Mouse (Mus musculus): Measurements from ENCODE around the gene Tspan7. TPM values are rescaled to one million over a fixed set of nuclear protein-coding genes. Genes with fewer than 3 reads are reported as not detected.

Tspan7 gene
- polyA plus RNA-seq (2015; fragmentation: Nextera tagmentation; extraction: Ambion mirVana): 471 and 549 TPM in 2 replicates

GRCm38 (mm10) chrX:10484872-10485569, at the start of gene Tspan7:
Tspan7 (plus strand) TSS chrX:10485158.
- Histone ChIP-seq H3K27ac (ENCODE audit: low read length) (peak within 1 kb of the TSS; percentile 84), H3K4me2 (ENCODE audit: low read length) (peak within 1 kb of the TSS; percentile 57), H3K4me1 (ENCODE audit: control insufficient read depth, insufficient read depth, low read length) (no peaks in the 10 kb centered on the region), H3K4me3 (ENCODE audit: low read depth, low read length) (peak within 1 kb of the TSS; percentile 49), H3K9me3 (replicated peaks; ENCODE audit: control insufficient read depth, low read length, poor library complexity, severe bottlenecking) (no peaks in the 10 kb centered on the region), H3K27me3 (ENCODE audit: control insufficient read depth, insufficient read depth, low read depth, low read length) (no peaks in the 10 kb centered on the region), H3K9ac (ENCODE audit: low read depth, low read length) (peak within 1 kb of the TSS; percentile 73), H3K36me3 (ENCODE audit: control insufficient read depth, insufficient read depth, low read length) (no peaks in the 10 kb centered on the region)
- WGBS: 17% methylated on average over 31 of the region's 41 CpGs
- peak; percentile 83 for ATAC-seq

GRCm38 (mm10) chrX:10449323-10449980, 35.5 kb upstream of the Tspan7 start:
- Histone ChIP-seq H3K9me3 (replicated peaks; ENCODE audit: control insufficient read depth, low read length, poor library complexity, severe bottlenecking) (no peaks in the 10 kb centered on the region), H3K36me3 (ENCODE audit: control insufficient read depth, insufficient read depth, low read length) (no peaks in the 10 kb centered on the region), H3K4me2 (ENCODE audit: low read length) (no peak overlapping the region), H3K27me3 (ENCODE audit: control insufficient read depth, insufficient read depth, low read depth, low read length) (no peaks in the 10 kb centered on the region), H3K9ac (ENCODE audit: low read depth, low read length) (no peak overlapping the region), H3K27ac (ENCODE audit: low read length) (no peak overlapping the region), H3K4me3 (ENCODE audit: low read depth, low read length) (no peak overlapping the region), H3K4me1 (ENCODE audit: control insufficient read depth, insufficient read depth, low read length) (no peaks in the 10 kb centered on the region)
- no peak for ATAC-seq
- WGBS: 75% methylated on average over 10 of the region's 10 CpGs

- H3K27me3 ChIP-seq (ENCODE audit: control insufficient read depth, insufficient read depth, low read depth, low read length): no peaks in the 10 kb centered on the region
- H3K4me2 ChIP-seq (ENCODE audit: low read length): no peak overlapping the region
- no peaks in the 10 kb centered on the region for H3K9me3 ChIP-seq (replicated peaks; ENCODE audit: control insufficient read depth, low read length, poor library complexity, severe bottlenecking)
- H3K9ac ChIP-seq (ENCODE audit: low read depth, low read length): no peak overlapping the region
- no peak overlapping the region for H3K4me3 ChIP-seq (ENCODE audit: low read depth, low read length)
- H3K36me3 ChIP-seq (ENCODE audit: control insufficient read depth, insufficient read depth, low read length): no peaks in the 10 kb centered on the region
- WGBS: 39% methylated on average over 2 of the region's 2 CpGs
- H3K4me1 ChIP-seq (ENCODE audit: control insufficient read depth, insufficient read depth, low read length): no peaks in the 10 kb centered on the region
- ATAC-seq: no peak
- no peak overlapping the region for H3K27ac ChIP-seq (ENCODE audit: low read length)
Observed at GRCm38 (mm10) chrX:10450143-10451060, 34.6 kb upstream of the Tspan7 start.

- Histone ChIP-seq H3K27ac (ENCODE audit: low read length) (no peak overlapping the region), H3K4me3 (ENCODE audit: low read depth, low read length) (no peak overlapping the region), H3K9ac (ENCODE audit: low read depth, low read length) (no peak overlapping the region), H3K4me2 (ENCODE audit: low read length) (no peak overlapping the region), H3K9me3 (replicated peaks; ENCODE audit: control insufficient read depth, low read length, poor library complexity, severe bottlenecking) (no peaks in the 10 kb centered on the region), H3K36me3 (ENCODE audit: control insufficient read depth, insufficient read depth, low read length) (no peaks in the 10 kb centered on the region), H3K27me3 (ENCODE audit: control insufficient read depth, insufficient read depth, low read depth, low read length) (no peaks in the 10 kb centered on the region), H3K4me1 (ENCODE audit: control insufficient read depth, insufficient read depth, low read length) (no peaks in the 10 kb centered on the region)
- no peak for ATAC-seq
- WGBS: 44% methylated on average over 1 of the region's 1 CpGs
Observed at GRCm38 (mm10) chrX:10453798-10454197, 31.2 kb upstream of the Tspan7 start.

DNA sequence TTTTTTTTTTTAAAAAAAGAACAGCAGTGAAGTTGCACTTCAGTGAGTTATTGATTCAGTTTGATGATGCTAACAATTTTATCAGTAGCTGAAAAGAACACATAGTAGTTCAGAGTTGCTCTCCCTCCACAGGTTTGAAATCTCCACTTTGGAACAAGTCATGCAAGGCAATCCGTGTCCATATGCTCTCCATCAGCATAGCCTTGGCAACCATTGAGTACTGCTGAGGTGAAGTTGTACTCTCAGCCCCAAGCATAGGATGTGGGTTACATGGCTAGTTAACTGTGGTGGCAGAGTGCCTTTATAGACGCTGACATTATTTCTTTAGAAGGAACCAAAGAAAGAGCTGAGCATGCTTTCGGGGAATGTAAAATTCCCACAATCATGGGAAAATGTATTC, 27.7 kb upstream of the Tspan7 start:
- no peak for ATAC-seq
- Histone ChIP-seq H3K36me3 (ENCODE audit: control insufficient read depth, insufficient read depth, low read length) (no peaks in the 10 kb centered on the region), H3K27ac (ENCODE audit: low read length) (no peak overlapping the region), H3K4me3 (ENCODE audit: low read depth, low read length) (no peak overlapping the region), H3K9ac (ENCODE audit: low read depth, low read length) (no peak overlapping the region), H3K4me2 (ENCODE audit: low read length) (no peak overlapping the region), H3K9me3 (replicated peaks; ENCODE audit: control insufficient read depth, low read length, poor library complexity, severe bottlenecking) (no peaks in the 10 kb centered on the region), H3K4me1 (ENCODE audit: control insufficient read depth, insufficient read depth, low read length) (no peaks in the 10 kb centered on the region), H3K27me3 (ENCODE audit: control insufficient read depth, insufficient read depth, low read depth, low read length) (no peaks in the 10 kb centered on the region)
- 87% methylated on average over 3 of the region's 3 CpGs for WGBS

- ATAC-seq: no peak
- WGBS: 88% methylated on average over 1 of the region's 1 CpGs
- Histone ChIP-seq H3K4me3 (ENCODE audit: low read depth, low read length) (no peak overlapping the region), H3K9me3 (replicated peaks; ENCODE audit: control insufficient read depth, low read length, poor library complexity, severe bottlenecking) (no peaks in the 10 kb centered on the region), H3K36me3 (ENCODE audit: control insufficient read depth, insufficient read depth, low read length) (no peaks in the 10 kb centered on the region), H3K9ac (ENCODE audit: low read depth, low read length) (no peak overlapping the region), H3K27ac (ENCODE audit: low read length) (no peak overlapping the region), H3K4me1 (ENCODE audit: control insufficient read depth, insufficient read depth, low read length) (no peaks in the 10 kb centered on the region), H3K27me3 (ENCODE audit: control insufficient read depth, insufficient read depth, low read depth, low read length) (no peaks in the 10 kb centered on the region), H3K4me2 (ENCODE audit: low read length) (no peak overlapping the region)
Observed at GRCm38 (mm10) chrX:10477088-10477487, 7.9 kb upstream of the Tspan7 start.

GRCm38 (mm10) chrX:10479031-10479886, 5.7 kb upstream of the Tspan7 start:
- Histone ChIP-seq H3K4me1 (ENCODE audit: control insufficient read depth, insufficient read depth, low read length) (no peaks in the 10 kb centered on the region), H3K4me3 (ENCODE audit: low read depth, low read length) (no peak overlapping the region), H3K9me3 (replicated peaks; ENCODE audit: control insufficient read depth, low read length, poor library complexity, severe bottlenecking) (no peaks in the 10 kb centered on the region), H3K9ac (ENCODE audit: low read depth, low read length) (no peak overlapping the region), H3K27me3 (ENCODE audit: control insufficient read depth, insufficient read depth, low read depth, low read length) (no peaks in the 10 kb centered on the region), H3K36me3 (ENCODE audit: control insufficient read depth, insufficient read depth, low read length) (no peaks in the 10 kb centered on the region), H3K27ac (ENCODE audit: low read length) (no peak overlapping the region), H3K4me2 (ENCODE audit: low read length) (no peak overlapping the region)
- ATAC-seq: peak; percentile 60
- 58% methylated on average over 10 of the region's 10 CpGs for WGBS

GRCm38 (mm10) chrX:10479943-10480342, 5.0 kb upstream of the Tspan7 start:
- H3K4me2 ChIP-seq (ENCODE audit: low read length): no peak overlapping the region
- H3K4me1 ChIP-seq (ENCODE audit: control insufficient read depth, insufficient read depth, low read length): no peaks in the 10 kb centered on the region
- H3K9me3 ChIP-seq (replicated peaks; ENCODE audit: control insufficient read depth, low read length, poor library complexity, severe bottlenecking): no peaks in the 10 kb centered on the region
- WGBS: 80% methylated on average over 4 of the region's 4 CpGs
- no peak overlapping the region for H3K4me3 ChIP-seq (ENCODE audit: low read depth, low read length)
- no peaks in the 10 kb centered on the region for H3K27me3 ChIP-seq (ENCODE audit: control insufficient read depth, insufficient read depth, low read depth, low read length)
- no peak overlapping the region for H3K27ac ChIP-seq (ENCODE audit: low read length)
- no peak for ATAC-seq
- no peaks in the 10 kb centered on the region for H3K36me3 ChIP-seq (ENCODE audit: control insufficient read depth, insufficient read depth, low read length)
- H3K9ac ChIP-seq (ENCODE audit: low read depth, low read length): no peak overlapping the region

All from midbrain, embryonic 16.5 days (tissue).